Mouse (Mus musculus) common myeloid progenitor, adult 5-6 weeks (primary cell): ENCODE measurements at regions not wholly inside any gene's neighbourhood (a gene's known extent, or its start where the extent isn't known, plus 50 kb on each side); places are given as distances from the start of the nearest gene placed in this dataset.

ENCODE experiments used
- ATAC-seq: replicated peaks from 2 replicates; pipeline ENCODE4 v1.8.0; 2016; ENCODE audit warnings: low read depth, mild to moderate bottlenecking, moderate TSS enrichment, inconsistent platforms; ENCODE audit not compliant: poor library complexity, severe bottlenecking

DNA sequence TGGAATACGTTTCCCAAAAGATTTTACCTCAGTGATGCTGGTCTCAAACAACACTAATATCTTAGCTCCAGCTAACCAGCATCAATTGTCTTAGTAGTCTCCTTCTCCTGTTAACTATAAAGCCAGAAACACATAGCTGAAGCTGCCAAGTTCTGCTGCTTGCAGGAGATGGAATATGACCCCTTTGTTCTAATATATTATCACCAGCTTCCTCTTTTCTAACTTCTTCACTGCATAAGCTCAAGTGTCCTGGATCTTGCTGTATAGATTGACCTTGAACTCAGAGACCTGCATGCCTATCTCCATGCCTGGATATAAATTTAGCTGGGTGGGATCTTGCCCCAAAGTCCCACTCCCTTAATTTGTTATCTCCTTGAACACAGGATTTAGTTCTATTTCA, 94.8 kb downstream of the Rbm46 start:
- ATAC-seq: peak; percentile 58; the same call in 1 of the 2 replicates

DNA sequence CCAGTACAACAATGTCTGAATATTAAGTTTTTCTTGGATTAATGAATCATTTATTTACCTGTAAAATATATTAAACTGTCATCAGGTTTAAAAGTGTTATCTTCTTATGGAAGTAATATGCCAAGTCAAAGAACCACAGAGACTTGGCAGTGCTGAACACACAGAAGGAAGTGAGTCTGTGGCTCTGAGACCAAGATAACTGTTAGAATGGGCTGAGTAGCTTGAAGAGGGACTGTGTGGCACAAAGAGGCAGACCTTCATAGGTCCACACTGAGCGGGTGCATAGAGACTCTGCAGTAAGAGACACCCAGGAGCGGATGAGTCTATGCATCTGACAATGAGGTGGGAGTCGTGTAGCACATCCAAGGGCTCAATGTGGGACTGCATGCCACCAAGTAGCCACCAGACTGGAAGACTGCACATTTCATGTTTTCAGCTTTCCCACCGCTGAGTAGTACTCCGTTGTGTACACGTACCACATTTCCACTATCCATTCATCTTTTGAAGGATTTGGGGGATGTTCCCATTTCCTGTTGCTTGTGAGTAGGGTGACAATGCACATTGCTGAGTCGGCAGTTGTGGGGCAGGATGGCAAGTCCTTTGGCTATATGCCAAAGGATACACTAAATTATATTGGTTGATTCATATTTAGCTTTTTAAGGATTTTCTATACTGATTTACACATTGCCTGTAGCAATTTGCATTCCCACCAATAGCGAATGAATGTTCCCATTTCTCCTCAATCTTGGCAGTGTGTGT, 105.6 kb downstream of the Rbm46 start:
- peak; percentile 95 for ATAC-seq

DNA sequence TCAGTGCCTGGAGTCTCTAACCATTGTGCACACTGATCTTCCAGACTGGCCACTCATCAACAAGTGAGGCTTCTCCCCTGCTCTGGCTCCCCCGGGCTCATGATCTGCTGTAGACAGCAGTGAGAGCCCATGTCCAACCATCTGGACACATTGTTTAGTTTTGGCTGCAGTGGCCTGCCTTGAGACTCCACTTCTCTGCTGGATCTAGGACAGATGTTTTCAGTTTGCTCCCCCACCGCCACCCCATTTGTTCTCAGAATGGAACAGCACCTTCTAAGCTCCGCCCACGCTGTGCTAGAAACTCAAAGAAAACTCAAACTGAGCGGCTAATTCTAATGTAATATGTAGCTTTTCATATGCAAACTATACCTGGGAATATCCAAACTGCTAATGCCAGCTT, 108.8 kb downstream of the Rbm46 start:
- no peak for ATAC-seq

DNA sequence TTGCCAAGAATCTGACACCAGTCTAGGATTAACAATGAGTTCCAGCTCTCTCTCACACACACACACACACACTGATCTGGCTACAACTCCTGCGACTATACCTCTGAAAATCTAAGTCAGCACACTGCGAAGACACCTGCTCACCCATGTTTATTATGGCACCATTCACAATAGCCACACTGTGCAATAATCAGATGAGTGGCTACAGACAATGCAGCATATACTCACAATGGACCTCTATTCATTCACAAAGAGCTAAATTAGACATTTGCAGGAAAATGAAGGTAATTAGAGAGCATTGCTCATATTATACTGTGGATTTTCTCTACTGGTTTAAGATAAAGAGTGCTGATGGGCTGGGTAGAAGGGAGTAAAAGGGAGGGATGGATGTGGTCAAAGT, 116.3 kb downstream of the Rbm46 start:
- no peak for ATAC-seq

DNA sequence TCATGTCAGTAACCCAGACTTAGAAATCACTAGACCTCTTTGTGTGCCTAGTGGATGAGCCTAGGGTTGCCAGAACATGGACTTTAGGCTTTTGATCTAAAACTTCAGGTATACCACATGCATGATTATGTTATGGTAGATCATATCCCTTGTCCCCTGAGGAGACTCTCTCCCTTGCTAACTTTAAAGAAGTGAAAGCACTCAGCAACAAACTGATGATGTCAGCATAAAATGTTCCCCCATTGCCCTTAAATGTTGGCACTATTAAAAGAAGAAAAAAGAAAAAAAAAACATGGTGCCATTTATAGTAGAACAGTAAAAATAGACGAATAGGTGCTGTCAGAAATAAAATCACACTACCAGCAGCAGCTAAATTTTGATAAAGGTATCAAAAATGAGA, 117.3 kb downstream of the Rbm46 start:
- no peak for ATAC-seq

DNA sequence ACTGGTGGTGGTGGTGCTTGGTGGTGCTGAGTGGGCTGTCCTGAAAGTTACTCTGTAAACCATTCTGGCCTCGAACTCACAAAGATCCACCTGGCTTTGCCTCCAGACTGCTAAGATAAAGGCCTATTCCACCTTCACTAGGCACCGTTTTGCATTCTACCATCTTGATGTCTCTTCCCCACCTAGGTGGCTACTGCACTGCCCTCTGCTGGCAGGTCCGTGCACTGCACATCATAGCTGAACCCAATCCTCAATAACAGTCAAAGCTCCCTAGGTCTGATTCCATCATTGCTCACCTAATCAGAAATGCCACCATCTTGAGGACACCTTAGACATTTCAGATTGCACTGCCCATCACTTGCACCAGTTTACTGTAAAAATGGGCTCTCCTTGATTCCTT, 150.7 kb downstream of the Rbm46 start:
- peak; percentile 92 for ATAC-seq

DNA sequence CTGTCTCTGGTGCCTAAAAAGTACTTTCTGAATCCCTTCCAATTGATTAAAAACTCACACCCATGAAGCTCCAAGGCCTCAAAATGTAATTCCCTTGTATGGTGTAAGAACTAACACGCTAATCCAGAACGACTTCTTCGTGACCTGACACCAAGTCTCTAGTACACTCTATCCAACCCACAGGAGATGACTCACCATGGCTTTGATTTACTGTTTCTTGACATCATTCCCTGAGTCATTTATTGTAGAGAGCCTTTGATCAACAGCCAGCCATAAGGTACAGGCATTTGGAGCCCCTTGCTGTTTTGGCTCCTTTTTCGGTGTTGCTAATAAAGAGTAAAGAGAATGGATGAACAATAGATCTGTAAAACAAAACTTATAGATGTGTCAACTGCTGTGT, 159.7 kb upstream of the Npy2r start:
- no peak for ATAC-seq

DNA sequence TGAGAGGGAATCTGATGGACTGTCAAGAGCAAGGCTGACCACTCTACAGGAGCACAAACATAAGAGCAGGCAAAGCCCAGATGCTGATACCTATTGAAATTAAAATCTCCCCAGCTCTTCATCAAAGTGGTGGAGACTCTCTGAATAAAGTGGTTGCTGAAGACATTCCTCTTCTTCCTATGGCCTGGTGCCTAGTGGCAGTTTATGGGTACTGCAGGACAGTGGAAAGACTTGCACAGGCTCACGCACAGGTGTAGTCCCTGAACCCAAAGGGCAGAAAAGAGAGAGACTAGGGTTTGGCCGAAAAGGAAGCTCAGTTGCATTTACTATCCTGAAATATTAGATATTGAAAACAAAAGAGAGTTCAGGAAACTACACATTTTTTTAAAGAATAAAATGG, 144.2 kb upstream of the Npy2r start:
- no peak for ATAC-seq

DNA sequence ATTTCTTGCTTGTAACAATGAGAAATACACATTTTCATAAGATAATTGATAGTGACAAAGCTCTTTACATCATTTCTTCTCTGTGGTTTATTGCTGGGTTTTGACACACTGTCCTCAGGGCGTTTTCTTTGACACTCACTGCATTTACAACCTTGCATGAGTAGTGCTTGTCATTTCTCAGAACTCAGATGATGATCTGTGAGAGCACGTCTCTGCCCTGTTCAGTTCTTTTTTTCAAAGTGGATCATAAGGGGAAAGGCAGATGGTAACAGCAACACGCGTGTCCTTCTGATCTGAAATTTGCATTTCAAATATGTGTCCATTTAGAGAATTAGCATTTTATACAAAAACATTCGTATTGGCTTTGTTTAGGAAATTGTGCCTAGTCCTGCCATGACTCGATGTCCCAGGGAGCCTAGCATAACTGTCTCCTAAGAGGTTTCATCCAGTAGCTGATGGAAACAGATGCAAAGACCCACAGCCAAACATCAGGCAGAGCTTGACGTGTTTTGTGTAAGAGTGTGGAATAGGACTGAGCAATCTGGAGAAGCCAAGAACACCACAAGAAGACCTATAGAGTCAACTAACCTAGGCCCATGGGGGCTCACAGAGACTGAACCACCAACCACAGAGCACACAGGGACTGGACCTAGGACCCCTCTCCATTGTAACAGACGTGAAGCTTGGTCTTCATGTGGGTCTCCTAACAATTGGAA, 108.4 kb upstream of the Npy2r start:
- ATAC-seq: no peak

DNA sequence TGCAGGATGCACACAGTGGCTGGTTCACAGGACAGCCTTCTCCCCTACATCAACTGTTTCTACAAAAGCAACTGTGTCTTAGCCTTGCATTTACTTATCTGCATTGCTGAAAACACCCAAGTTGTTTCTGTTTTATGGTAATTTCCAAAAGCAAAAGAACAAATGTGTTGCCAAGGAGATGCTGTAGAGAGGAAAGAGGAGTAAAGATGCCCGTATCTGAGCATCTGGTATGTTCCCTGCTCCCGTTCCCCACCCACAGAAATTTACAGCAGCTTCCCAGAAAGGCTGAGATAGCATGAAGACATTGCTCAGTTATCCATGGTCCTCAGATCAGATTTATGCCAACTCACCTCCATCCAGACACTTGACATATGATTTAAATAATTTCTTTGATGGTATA, 104.5 kb upstream of the Npy2r start:
- ATAC-seq: no peak

DNA sequence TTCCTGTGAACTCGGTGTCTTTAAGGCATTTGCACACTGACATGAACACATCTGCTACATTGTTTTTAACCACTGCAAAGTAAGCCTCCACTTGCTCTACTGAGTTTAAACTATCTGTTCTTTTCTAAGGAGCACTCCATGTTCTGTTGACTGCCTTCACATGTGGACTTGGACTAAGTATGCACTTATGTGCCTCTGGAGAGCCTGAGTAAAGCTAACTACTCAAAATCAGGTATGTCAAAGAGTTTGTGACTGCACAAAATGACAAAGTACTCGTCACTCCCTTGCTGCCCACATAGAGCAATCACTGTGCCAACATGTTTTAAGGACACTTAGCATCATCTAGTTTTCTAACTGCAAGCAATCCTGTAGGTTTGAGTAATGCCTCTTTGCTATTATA, 92.2 kb upstream of the Npy2r start:
- no peak for ATAC-seq

DNA sequence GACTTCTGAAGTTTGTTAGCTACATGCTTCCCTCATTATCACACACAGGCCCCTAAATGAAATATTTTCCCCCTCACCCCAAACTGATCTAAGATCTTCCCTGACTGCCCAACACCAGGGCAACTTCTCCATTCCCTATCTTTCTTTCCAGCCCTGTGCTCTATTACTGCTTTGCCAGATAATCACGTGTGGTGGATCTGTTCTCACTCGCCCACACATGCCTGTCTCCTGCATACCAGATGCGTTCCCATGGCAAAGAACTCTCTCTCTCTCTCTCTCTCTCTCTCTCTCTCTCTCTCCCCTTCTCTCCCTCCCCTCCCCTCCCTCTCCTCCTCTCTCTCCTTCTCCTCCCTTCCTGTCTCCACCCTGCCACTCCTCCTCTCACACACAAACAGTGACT, 88.8 kb upstream of the Npy2r start:
- no peak for ATAC-seq

DNA sequence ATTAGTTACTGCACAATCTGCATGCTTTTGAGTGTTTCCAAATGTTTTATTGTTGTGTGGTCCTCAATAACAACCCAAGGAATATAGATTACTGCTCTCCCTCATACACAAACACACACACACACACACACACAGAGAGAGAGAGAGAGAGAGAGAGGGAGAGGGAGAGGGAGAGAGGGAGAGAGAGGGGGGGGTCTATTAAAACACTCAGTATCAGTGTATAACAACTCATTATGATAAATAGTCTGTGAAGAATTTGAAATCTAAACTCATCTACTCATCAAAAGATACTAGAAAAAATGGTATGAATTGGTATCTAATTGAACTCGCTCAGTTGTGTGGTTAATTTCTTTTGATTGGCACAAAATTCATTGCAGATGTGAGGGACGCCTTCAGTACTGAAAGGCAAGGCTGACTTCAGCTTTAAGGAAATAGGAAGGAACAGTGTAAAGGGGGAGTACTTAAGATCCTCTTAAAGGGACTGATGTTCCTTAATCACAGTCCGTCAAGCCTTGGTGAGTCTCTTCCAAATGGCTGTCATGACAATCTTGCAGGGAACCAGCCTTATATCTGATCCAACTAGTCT, 72.6 kb upstream of the Npy2r start:
- ATAC-seq: no peak

DNA sequence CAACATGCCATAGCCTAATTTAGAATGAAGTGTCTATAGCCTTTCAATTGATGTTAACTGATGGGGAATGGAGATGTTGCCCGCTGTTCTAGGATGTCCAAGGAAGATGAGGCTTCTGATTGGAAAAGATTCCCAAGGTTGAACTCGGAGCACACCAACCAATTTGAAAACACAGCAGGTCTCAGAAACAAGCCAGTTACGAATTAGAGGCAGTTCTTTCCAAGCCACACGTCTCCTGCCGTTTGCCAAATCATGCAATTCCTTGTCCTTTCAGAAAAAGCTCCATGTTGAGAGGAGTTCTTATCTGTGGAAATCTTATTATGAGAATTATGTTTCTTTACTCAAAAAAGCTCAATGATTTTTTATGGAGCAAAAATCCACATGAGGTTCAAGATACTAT, 71.5 kb upstream of the Npy2r start:
- no peak for ATAC-seq

DNA sequence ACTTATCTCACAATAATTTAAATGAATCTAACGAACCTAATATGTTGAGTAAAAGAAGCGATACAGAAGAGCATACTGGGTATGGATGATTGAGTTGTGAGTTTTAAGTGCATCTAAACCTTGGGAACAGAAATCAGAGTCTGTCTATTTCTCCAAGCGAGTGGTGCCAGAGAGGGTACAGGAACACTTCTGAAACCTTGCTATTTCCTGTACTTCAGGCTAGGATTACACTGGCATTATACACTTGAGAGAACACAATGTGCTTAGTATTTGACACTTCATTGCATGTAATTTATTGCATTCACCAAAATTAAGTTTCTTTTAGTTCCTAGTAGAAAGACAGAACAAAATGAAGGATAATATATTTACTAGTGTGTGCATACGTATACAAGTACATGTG, 54.0 kb upstream of the Npy2r start:
- ATAC-seq: no peak

DNA sequence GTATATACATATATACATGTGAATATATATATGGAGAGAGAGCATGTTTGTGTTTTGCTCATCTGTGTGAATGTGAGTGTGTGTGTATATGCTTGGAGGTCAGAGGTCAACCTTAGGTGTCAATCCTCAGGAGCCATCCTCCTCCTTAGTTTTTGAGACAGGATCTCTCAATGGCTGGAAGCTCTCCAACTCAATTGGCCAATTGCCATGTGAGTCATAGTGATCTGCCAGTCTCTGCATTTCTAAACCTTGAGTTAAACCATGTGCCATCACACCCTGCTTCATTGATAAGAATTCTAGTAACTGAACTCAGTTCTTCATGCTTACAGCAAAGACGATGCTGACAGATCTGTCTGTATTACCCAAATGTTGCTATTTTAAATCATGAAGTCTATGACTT, 50.8 kb upstream of the Npy2r start:
- ATAC-seq: no peak
